Mouse (Mus musculus): Measurements from ENCODE around the gene Wipf1.

Wipf1 gene

GRCm38 (mm10) chr2:73435847-73436246 lies 93.7 kb downstream of the Wipf1 start:
- no peak for DNase-seq (ENCODE audit: low read depth, low spot score)

- DNase-seq (ENCODE audit: low read depth, low spot score): no peak
Observed at GRCm38 (mm10) chr2:73431959-73432396, 97.6 kb downstream of the Wipf1 start.

GRCm38 (mm10) chr2:73428803-73429468 lies 100.6 kb downstream of the Wipf1 start:
- DNase-seq (ENCODE audit: low read depth, low spot score): peak; percentile 34

GRCm38 (mm10) chr2:73427293-73427692 lies 102.2 kb downstream of the Wipf1 start:
- DNase-seq (ENCODE audit: low read depth, low spot score): no peak

DNA sequence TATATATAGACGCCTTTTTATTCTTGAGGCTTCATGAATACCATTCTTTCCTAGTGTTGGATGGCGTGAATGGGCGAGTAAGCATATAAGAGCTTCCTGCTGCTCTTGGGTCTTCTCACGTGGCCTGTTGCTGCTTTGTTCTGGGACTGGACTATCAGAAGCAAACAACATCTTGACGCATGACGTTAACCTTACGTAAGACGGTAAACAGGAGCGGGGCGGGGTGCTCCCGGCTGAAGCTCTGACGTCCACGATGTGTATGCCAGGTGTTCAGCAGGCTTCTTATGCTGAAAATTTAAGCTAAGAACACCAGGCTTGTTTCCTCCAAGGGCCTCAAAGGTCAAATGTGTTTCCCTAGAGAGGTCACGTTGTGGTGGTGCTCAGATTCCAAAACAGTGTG lies 103.7 kb downstream of the Wipf1 start:
- DNase-seq (ENCODE audit: low read depth, low spot score): no peak

GRCm38 (mm10) chr2:73419730-73420129 lies 109.8 kb downstream of the Wipf1 start:
- no peak for DNase-seq (ENCODE audit: low read depth, low spot score)

GRCm38 (mm10) chr2:73419285-73419684 lies 110.2 kb downstream of the Wipf1 start:
- DNase-seq (ENCODE audit: low read depth, low spot score): no peak

- DNase-seq (ENCODE audit: low read depth, low spot score): no peak
Observed at GRCm38 (mm10) chr2:73415892-73416291, 113.6 kb downstream of the Wipf1 start.

DNA sequence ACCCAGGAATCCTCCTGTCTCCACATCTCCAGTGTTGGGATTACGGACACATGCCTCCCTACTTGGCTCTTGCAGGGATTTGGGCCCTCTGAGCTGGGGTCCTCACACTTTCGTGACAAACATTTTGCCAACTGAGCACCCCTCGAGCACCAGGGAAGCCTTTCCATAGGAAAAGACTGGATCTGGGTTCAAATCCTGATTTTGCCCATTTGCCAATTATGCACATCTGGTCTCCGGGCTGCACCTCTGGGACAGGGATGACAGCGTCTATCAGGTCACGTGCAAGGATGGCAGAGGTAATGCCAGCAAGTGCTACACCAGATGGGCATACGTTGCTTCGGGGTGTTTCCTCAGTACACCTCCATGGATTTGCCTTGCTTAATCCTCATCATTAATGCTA lies 119.5 kb downstream of the Wipf1 start:
- no peak for DNase-seq (ENCODE audit: low read depth, low spot score)

- DNase-seq (ENCODE audit: low read depth, low spot score): no peak
Observed at GRCm38 (mm10) chr2:73407662-73408061, 121.9 kb downstream of the Wipf1 start.

- DNase-seq (ENCODE audit: low read depth, low spot score): no peak
Observed at GRCm38 (mm10) chr2:73406336-73406915, 123.1 kb downstream of the Wipf1 start.

GRCm38 (mm10) chr2:73404980-73405379 lies 124.6 kb downstream of the Wipf1 start:
- no peak for DNase-seq (ENCODE audit: low read depth, low spot score)

GRCm38 (mm10) chr2:73404442-73404841 lies 125.1 kb downstream of the Wipf1 start:
- DNase-seq (ENCODE audit: low read depth, low spot score): no peak

DNA sequence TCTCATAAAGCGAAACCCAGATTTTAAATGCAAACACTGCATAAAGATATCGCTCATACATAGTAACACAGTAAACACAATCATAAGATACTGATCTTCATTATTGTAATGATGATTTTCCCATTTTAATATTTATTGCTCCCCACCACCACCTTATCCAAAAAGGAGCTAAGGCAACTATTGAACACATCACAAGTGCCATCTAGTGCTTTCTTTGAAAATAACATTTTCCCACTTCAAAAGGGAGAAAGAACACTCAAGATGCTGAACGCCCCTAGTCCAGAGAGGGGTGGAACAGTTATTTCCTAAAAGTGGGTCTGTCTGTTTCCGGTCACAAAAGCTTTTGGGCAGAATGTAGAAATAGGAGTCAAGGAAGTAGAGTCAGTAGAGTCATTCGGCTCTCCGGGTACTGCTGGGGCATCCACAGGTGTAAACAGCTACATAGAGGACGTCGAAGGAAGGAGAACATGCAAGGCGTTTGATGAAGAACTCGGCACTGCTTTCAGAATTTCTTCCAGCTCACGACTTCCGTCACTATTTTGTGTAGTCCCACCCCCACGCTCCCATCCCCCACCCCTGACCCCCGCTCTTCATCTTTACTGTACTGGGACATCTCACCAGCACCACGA lies 126.0 kb downstream of the Wipf1 start:
- no peak for DNase-seq (ENCODE audit: low read depth, low spot score)

DNA sequence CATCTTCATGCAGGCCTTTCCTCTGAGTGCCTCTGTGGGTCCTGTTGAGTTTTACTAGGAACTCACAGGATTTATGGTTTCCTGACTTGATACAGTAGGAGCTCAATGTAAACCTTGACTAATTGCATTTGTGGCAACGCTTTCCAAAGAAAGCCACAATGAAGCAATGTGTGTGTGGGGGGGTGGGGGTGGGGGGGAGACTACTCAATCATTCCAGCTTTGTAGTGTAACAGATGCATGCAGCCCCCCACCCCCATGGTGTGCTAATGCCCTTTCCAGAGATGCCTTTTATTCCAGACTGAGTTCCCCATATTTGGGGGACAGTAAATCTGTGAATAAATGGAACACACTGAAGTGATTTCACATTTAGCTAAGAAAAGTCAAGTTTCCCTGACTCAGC lies 127.8 kb downstream of the Wipf1 start:
- no peak for DNase-seq (ENCODE audit: low read depth, low spot score)

- no peak for DNase-seq (ENCODE audit: low read depth, low spot score)
Observed at GRCm38 (mm10) chr2:73397476-73397875, 132.1 kb downstream of the Wipf1 start.

GRCm38 (mm10) chr2:73396828-73397325 lies 132.7 kb downstream of the Wipf1 start:
- no peak for DNase-seq (ENCODE audit: low read depth, low spot score)

DNA sequence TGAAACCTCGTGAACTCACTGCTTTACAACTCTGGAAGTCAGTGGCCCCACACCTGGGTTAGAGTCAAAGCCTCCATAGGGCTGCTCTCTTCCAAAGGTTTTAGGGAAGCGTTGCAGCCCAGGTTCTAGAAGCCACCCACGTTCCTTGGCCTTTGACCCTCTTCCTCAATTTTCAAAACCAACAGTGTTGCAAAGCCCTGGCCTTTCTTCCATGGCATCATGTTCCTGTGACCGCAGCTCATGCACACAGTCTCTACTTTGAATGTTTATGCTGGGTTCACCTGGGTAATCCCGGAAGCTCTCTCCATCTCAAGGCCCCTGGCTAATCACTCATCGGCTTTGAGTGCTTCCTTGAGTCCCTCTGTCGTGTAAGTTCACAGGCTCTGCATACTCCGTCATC lies 134.0 kb downstream of the Wipf1 start:
- DNase-seq (ENCODE audit: low read depth, low spot score): no peak

DNA sequence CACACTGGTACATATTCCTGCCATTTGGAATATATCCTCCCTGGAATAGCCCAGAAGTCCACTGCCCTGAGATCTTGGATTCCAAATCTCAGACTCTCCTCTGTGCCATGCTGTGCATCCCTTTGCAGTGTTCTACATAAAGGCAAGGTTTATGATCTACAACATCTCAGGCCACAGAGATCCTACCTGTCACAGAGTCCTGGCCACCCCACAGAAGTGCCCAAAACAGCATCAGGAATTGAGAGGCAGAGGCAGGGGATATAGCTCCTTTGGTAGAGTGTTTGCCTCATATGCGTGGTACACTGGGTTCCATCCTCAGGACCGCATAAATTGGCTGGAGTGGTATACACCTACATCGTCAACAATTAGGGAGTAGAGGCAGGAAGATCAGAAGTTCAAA lies 135.1 kb downstream of the Wipf1 start:
- no peak for DNase-seq (ENCODE audit: low read depth, low spot score)

DNA sequence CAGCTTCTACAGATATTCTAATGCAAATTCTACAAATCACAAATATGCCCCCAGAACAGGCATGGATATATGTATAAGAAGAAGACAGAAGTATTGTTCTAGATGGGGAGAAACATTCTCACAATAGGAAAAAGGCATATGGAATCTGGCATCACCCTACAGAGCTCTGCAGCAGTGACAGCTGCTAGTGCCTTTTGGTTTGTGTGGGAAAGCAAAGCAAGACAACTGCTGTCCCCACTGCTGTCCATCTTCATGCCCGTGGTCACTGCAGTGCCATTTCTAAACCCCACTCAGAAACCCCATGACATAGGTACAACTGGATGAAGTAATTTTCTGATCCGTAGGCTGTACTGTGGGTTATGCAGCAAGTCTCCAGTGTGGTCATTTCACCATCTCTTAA lies 136.8 kb downstream of the Wipf1 start:
- DNase-seq (ENCODE audit: low read depth, low spot score): no peak

DNA sequence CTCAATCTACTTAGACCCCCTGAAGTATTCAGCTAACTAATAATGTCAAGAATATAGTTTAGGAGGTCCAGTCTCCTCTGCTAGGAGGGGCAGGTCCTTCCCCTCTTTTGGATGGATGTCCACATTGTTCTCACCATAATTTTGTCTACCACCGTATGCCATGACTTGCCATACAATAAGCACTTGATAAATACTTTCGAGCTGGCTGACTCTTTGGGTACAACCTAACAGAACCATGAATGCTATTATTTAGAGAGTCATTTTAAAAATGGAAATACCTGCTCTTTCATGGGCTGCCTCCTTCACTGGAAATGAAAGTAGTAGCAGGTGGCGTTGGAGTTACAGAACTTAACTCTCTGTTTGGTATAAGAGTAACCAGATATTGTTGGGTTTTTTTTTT lies 139.6 kb downstream of the Wipf1 start:
- DNase-seq (ENCODE audit: low read depth, low spot score): no peak

DNA sequence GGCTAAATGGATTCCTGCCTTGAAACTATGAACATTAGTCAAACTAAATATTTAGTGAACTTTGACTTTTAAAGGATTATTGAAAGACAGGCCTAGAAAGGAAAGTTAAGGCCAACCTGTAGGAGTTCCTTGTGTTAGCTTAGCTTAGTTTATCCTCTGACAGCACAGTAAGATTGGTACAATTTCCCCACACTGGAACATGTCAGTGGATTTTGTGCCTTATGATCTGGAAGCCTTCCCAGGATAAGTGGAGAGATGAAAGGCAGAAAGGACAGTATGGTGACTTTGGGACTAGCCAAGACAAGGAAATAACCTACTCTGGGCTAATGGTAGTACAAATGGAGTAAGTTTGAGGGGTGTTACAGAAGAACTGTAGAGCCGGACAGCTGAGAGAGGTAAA lies 141.7 kb downstream of the Wipf1 start:
- DNase-seq (ENCODE audit: low read depth, low spot score): no peak

Measured in embryo, embryonic 11.5 days (tissue).